Mouse (Mus musculus) forelimb bud, embryonic 11.5 days (tissue): ENCODE results near the gene Rasgef1c.

Experiments used
- DNase-seq: peaks from one replicate; pipeline ENCODE4 v3.0.0-alpha.2; 2012; ENCODE audit warnings: low read depth, low spot score

Rasgef1c gene

DNA sequence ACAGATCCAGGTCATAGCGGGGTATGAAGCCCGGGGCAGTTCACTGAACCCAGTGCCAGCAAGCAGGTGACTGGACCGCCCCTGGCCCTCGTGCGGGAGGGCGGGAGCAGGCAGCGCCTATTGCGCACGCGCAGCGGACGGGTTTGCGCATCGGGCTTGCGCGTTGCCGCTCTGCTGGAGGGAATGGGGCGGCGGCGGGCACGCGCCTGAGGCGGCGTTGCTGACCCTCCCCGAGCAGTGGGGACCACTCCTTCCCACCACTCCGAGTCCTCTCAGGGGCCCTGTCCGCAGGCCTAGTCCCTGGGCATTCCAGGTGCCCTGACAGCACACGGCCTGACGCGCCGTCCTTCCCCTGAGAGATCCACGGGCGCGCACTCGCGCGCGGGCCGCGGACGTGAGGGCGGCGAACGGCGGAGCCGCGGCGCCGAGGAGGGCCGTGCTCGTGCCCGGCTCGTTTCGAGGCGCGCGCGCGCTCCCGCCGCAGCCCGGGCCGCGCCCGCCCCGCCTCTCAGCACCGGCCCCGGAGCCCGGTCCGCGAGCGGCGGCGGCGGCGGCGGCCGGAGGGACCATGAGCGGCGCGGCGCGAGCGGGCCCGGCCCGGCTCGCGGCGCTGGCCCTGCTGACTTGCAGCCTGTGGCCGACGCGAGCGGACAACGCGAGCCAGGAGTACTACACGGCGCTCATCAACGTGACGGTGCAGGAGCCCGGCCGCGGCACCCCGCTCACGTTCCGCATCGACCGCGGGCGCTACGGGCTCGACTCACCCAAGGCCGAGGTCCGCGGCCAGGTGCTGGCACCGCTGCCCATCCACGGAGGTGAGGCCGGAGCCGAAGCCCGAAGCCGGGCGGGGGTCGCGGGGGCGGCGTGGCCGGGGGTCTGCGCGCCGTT, 123.4 kb downstream of the Rasgef1c start, which contains the start of gene Rnf130:
Rnf130 (plus strand) TSS at position 514 of the 888 bp plus-strand sequence.
- DNase-seq: peak; percentile 95

DNA sequence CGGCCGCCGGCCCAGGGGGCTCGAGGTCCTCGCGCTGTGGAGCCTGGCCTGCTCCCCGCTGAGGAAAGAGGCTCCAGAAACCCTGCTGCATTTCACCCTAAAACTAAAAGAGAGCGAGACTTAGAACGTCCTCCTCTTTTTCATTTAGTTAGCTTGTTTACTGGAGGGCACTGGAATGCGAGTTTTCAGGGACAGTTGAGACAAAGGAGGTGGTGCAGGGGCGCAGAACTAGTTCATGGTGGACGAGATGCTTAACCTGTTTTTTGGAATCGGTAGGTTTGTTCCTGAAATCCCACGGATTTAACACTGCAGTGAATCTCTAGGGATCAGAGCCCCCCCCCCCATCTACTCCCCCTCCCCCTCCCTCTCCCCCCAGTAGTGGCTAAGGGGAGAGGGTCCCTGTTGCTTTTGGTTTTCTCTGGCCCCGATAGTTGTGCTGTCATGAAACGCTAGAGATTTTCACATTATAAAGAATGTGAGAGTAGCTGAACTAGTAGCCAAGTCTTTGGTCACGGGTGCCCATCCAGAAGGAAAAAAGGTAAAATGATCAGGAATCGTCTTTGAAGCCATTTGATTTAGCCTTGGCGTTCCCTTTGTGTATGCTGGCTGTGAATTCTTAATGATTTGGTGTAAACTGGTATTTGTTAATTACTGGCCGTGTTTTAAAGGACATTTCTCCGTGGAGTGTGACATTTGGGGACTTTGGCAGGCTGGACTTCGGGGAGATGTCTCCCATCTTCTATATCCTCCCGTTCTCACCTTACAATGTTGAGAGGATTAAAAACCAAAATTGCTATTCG, 124.3 kb downstream of the Rasgef1c start:
- DNase-seq: peak; percentile 17

- no peak for DNase-seq
These were observed 125.0 kb downstream of the Rasgef1c start for GRCm38 (mm10) chr11:50026521-50027090.

GRCm38 (mm10) chr11:50028416-50028815, 126.8 kb downstream of the Rasgef1c start:
- peak; percentile 39 for DNase-seq
